Mouse (Mus musculus) thymus, postnatal 0 days (tissue): ENCODE measurements around the gene Taf3. TPM values are rescaled to one million over a fixed set of nuclear protein-coding genes. Genes with fewer than 3 reads are reported as not detected.

Experiments
- DNase-seq: peaks from one replicate; pipeline ENCODE4 v3.0.0-alpha.2; 2015; ENCODE audit warnings: low spot score
- polyA plus RNA-seq: library from polyadenylated mRNA; unstranded; fragments of >200 nt; fragmentation: Nextera tagmentation; extraction: Ambion mirVana; gene quantifications from 2 replicates; pipeline ENCODE4 v1.2.1, GENCODE M21; 2015

The Taf3 gene
- polyA plus RNA-seq, 1 experiment from 2014 or later = 16.0 TPM

- no peak for DNase-seq
Observed at GRCm38 (mm10) chr2:9892541-9892940, 155.9 kb downstream of the Taf3 start.

DNA sequence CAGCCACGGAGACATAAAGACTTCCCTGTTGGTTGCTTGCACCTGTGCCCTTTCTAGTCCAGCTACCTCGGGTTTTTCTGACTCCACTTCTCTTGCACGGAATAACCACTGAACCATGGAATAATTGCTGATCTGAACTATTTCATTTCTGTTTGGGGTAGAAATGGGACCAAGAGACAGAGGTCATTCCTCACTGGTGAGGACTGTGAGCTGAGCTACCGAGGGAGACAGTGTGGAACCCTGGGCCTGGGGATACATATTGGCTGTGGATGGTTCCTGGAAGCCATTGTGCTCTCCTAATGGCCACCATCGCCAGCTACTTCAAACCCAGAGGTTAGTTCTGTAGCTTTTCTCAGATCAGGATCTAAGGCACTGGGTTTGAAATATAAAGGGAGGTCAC, 157.5 kb downstream of the Taf3 start:
- DNase-seq = no peak

DNA sequence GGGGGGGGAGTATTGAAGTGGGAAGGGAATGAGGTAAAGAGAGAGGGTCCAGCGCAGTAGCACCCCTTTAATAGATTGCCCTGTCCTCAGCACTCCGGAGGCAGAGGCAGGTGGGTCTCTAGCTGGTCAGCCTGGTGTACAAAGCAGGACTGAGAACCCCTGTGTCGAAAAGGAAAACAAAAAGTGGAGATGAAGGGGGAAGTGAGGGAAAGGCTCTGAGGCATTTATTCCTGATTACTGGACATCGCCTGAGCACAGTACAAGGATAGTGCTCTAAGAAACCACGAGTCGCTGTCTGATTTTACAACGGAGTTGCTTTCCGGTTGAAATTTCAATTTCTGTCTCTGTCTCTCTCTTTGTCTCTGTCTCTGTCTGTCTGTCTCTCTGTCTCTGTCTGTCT, 158.1 kb downstream of the Taf3 start:
- DNase-seq = no peak

GRCm38 (mm10) chr2:9889651-9890183, 158.7 kb downstream of the Taf3 start, which contains the start of gene Gata3:
Gene Gata3, minus strand, starts transcription at chr2:9890034.
- DNase-seq = no peak

DNA sequence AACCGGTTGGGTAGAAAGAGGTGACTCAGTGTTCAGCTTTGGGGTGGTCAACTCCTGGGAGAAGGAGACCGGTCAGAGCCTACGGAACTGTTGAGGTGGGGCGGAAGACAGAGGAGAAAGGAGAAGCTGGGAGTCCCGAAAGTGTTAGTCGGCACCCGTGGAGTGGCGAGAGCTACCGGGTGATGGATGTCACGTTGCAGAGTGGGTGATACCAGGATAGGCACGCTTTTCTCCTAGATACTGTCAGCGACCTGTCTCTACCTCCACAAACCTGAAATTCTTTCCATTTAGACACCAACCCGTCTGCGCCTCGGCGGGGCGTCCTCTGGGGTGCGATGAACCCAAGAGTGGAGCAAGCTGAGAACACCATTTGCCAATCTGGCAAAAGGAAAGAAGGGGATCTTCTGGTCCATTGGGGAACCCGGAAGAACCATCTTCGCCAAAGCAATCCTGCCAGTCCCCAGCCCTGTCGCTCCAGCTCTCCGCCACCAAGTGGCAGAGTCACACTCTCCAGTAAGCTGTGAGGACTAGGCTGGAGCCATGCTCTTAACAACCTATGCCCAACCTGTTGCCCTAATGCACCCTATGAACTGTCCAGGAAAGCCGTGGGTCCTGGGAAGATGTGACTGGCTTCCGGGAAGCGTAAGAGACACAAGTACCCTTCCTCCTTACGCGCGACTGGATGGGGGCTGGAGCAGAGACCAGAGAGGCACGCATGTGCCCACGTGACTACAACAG, 159.3 kb downstream of the Taf3 start, which contains the start of gene 9230102O04Rik:
TSS of gene 9230102O04Rik (minus strand) at position 628 of the 738 bp plus-strand sequence.
- DNase-seq = peak; percentile 73

- DNase-seq = no peak
Observed at GRCm38 (mm10) chr2:9887636-9888035, 160.8 kb downstream of the Taf3 start.

DNA sequence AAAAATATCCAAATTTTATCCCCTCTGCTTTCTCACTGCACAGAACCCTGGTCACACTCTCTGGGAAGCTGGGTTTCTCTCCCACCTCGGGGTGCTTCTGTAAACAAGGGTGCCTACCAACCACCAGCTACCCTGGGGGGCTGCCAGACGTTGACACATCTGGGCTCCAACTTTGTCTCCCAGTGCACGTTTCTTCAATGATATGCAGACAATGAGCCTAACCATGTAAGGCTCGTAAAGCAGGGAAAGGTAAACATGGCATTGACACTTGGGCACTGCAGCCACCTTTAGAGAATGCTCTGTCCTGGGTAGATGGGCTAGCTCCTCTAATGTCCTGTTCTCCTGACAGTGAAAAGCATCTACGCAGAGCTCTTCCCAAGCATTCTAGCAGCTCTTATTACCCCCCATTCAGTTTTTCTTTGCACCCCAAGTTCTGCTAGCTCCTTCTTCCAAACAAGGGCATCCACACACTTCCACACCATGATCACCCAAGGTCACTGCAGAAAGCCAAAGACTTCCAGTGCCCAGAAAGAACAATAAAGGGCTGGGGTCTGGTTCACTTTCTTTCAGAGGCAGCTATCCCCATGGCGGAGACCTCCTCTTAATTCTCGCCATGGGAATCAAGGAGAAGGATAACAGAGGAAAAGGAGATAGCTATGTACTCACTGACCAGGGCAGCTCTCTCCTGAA, 161.3 kb downstream of the Taf3 start:
- DNase-seq = no peak

- no peak for DNase-seq
Observed at GRCm38 (mm10) chr2:9886031-9886430, 162.4 kb downstream of the Taf3 start.

DNA sequence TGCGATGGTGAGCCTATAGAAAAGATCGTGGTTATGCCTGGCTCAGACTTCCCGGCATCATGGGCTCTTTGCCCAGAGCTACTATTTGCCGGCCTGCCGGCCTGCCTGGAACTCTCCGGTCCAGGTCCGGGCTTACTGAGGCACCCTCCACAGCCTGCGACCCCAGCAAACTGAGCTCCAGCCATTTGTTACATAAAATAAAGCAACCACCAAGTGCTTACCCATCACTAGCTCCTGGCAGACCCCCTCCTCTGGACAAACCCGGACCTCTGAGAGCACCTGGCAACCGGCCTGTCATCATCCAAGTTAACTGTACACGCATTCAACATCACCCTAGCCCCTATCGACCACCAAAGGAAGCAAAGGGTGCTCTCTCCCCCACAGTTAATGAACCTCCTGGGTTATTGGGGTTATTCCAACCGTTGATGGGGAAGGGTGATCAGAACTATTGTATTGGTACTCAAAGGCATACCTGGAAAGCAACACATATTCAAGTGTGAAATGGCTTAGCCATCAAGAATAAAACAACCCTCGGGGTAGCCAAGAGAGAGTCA, 163.1 kb downstream of the Taf3 start:
- DNase-seq = no peak

DNA sequence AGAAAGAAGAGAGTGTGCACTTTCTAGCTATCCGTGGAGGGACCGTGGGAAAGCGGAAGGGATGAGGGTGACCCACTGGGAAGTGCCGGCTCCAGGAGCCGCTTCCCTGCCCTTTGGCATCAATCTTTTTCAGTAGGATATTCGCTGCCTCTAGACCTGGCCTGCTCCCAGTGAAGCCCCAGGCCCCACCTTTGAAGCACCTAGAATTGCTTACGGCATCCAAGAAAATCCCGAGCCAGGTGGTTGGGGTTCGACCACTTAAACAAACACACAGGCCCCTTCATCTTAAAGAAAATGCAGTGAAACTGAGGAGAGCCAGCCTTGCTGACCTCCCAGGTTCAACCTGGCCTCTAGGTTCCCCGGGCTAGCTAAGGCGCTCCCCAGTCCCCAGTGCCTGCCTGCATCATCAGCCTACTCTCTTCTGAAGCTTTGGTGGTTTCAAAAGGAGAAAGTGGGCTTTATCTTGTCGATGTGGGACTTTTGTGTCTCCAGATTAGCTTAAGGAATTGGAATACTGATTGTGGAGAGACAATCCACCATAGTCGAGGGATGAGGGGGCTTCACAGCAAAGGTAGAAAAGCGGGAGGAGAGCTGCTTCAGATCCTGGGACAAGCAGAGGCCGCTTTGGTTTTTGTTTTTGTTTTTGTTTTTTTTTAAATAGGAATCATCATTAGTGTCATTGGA, 163.7 kb downstream of the Taf3 start:
- DNase-seq = no peak

DNA sequence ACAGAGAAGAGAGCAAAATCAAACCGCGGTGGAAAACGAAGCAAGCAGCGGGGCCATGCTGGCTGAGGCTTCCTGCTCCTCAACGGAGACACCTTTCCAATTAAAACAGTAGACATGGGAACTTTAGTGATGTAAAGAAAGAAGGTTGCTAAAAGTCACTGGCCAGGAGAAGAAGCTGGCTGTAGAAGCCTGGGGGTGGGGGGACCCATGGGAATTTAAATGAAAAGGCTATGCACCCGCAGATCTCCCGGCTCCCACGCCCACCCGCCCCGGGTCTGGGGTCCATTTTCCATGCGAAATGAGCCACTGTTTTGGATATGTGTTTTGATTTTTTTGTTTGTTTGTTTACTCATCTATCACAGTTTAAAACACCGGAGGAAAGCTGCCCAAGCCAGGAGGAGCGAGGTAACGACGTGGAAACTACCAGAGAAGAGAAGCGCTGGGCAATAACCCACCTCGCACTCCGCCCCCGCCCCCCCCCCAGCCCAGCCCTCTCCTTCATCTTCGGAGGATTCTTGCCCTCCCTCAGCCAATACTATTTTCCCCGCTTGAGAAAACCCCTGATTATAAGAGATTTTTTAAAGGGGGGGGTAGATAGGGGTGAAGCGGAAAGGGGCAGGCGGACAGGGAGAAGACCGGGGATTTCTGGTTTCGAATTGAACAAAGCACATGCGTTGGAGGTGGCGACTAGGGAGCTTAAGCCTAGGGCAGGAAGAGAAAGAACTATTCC, 164.4 kb downstream of the Taf3 start:
- DNase-seq = peak; percentile 29

DNA sequence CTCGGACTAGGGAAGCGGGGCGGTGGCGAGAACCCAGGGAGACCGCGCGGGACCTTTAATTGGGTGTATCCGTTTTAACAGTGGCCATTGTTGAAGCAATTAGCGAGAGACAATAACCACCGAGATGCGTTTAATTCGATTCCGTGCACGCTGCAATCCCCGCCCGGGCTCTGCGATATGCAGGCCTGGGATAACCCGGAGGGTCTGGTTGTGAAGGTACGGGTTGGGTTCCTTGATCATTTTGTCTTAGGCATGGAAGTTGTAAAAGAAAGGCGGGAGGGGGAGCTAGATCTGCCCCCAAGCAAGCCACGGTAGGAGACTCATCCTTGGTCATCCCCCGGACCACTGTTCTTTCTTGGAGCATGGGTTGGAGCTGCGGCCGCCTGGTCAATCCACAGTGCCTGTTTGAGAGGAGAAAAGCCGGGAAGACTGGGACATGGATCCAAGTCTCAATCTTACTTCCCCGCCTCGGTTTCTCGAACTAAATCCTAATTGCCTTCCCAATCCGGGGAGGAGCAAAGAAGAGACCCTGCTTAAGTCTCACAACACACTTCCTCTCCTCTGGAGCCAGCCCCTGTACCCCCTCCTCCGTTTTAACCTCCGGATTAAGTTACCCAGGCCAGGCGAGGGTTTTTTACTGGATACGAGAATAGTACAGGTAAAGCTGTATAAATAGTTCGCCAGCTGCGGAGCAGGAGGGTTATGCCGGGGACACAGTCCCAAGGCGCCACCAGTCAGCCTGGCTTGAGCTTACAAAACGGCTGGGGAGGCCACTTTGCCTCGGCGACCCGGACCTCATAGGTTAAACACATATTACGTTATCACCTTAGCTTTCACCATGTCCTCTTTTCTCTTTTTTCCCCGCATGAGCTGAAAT, 165.2 kb downstream of the Taf3 start:
- DNase-seq = peak; percentile 33

DNA sequence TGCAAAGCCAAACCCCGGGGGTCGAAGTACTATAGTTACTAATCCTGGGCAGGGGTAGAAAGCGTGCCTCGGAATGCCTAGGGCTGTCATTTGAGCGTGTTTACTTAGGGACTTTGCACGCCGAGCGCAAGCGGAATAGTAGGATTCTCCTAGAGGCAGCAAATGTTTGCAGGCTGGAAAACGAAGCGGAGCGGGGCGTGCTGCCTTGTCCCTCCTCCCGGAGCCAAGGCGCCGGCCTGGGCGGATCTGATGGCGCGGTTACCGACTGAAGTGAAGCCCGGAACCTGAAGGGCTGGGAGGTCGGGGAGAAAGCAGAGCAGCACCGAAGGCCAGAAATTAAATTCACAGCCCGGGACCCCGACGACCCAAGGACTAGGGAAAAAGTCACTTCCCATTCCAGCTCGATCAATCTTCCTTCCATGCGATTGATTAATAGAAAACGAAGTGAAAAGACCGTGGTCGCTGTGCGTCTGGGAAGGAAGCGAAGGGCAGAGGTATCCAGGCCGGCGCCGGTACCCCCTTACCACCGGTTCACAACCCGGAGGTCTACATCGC, 165.9 kb downstream of the Taf3 start:
- DNase-seq = no peak

GRCm38 (mm10) chr2:9881611-9882023, 166.8 kb downstream of the Taf3 start:
- peak; percentile 55 for DNase-seq

DNA sequence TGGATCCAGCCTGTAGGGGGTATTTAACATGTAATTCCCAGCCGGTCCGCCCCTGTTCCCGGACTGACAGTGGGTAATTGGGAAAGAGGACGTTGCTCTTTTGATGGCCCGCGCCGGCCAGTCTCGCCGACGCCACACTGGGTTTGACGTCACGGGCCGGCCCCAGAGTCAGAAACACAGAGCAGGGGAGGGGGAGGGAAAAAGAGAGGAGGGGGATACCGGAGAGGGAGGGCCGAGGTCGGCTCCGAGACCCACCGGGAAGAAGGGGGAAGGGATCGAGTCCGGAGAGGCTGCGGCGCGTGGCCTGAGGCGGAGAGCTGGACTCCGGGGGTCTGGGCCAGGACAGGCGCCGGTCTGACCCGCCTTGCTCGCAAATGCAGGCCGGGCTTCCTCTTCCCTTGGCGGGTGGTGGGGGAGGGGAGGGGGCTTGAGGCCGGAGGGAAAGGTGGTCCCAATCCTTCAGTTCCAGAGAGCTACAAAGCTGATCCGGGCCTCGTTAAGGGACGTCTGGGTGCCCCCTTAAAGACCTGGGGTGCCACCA, 167.3 kb downstream of the Taf3 start, which contains the start of gene 4930412O13Rik:
TSS of gene 4930412O13Rik (plus strand) at position 202 of the 541 bp plus-strand sequence.
- DNase-seq = no peak

- DNase-seq = no peak
Observed at GRCm38 (mm10) chr2:9880271-9880670, 168.1 kb downstream of the Taf3 start.

GRCm38 (mm10) chr2:9879493-9879892, 168.9 kb downstream of the Taf3 start:
- peak; percentile 91 for DNase-seq

DNA sequence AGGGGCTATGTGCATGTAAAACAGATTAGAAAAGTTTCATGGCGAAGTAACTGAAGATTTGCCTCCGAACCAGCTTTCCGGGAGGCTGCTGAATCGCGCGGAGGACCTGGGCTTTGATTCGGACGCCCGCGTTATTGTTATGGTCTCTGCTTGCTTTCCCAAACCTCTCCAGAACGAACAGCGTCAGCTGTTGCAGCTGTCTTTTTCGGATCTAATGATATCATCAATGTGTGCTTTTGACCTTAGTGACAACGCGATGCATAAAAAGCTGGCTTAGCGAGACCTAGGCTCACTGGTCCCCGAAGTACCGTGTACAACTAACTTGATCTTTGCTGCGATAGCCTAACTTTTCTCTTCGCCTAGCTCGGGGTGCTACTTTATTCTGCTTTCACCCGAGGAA, 169.3 kb downstream of the Taf3 start:
- no peak for DNase-seq

DNA sequence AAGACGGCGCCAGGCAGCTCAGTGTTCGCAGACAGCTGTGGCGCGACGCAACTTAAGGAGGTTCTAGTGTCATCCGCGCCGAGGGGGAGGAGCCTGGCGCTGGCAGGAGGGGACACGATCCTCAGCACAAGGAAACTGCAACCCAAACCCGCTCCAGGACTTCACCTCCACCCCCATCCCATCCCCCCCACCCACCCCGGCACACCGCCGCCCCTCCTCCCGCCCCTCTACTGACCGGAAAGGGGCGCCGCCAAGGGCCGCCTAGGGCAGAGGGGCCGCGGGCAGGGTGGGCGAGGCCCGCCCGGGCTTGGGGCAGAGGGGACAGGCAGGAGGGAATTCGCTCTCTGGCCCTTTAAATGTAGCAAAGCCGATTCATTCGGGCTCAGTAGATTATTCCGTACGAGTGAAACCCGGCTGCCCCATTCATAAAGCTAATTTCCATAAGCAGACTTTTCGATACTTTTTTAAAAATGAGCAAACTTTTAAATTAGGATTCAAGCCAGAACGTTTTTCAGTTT, 169.8 kb downstream of the Taf3 start:
- DNase-seq = peak; percentile 88
